Mouse (Mus musculus) hindbrain, embryonic 12.5 days (tissue): ENCODE data around the gene Pla2r1. TPM values are rescaled to one million over a fixed set of nuclear protein-coding genes. Genes with fewer than 3 reads are reported as not detected.

Source experiments
- ATAC-seq: fragments of 200-750 bp; cut with Nextera tagmentation; 2 replicates; pipeline ENCODE4 v1.8.0; 2017; ENCODE audit warnings: moderate TSS enrichment; ENCODE audit not compliant: low FRiP score
- H3K27ac ChIP-seq: fragments of 300-500 bp; sonication (generic); 2 replicates; pipeline ENCODE4 v1.5.1; 2016; ENCODE audit warnings: mild to moderate bottlenecking
- H3K27me3 ChIP-seq: fragments of 300-500 bp; sonication (generic); 2 replicates; pipeline ENCODE4 v1.6.1; 2016; ENCODE audit warnings: mild to moderate bottlenecking
- H3K36me3 ChIP-seq: fragments of 300-500 bp; sonication (generic); 2 replicates; pipeline ENCODE4 v1.6.1; 2016; ENCODE audit warnings: mild to moderate bottlenecking
- H3K4me1 ChIP-seq: fragments of 300-500 bp; sonication (generic); 2 replicates; pipeline ENCODE4 v1.6.1; 2016
- H3K4me2 ChIP-seq: fragments of 300-500 bp; sonication (generic); replicated peaks from 2 replicates; pipeline ENCODE4 v1.6.1; 2016; ENCODE audit warnings: mild to moderate bottlenecking
- H3K4me3 ChIP-seq: fragments of 300-500 bp; sonication (generic); 2 replicates; pipeline ENCODE4 v1.5.1; 2016; ENCODE audit warnings: mild to moderate bottlenecking
- H3K9ac ChIP-seq: fragments of 300-500 bp; sonication (generic); 2 replicates; pipeline ENCODE4 v1.6.1; 2016; ENCODE audit warnings: mild to moderate bottlenecking, moderate library complexity
- H3K9me3 ChIP-seq: fragments of 300-500 bp; sonication (generic); replicated peaks from 2 replicates; pipeline ENCODE4 v1.6.1; 2016; ENCODE audit warnings: mild to moderate bottlenecking
- WGBS: fragments of 180-500 bp; shearing (Covaris S2); methylation state at CpG from one replicate; pipeline ENCODE4 v1.1.7; 2016; 5-methylcytosine and 5-hydroxymethylcytosine counted together
- polyA plus RNA-seq: library from polyadenylated mRNA; unstranded; fragments of >200 nt; fragmentation: Nextera tagmentation; extraction: Ambion mirVana; gene quantifications from 2 replicates; pipeline ENCODE4 v1.2.1, GENCODE M21; 2016

Gene Pla2r1
- polyA plus RNA-seq, 1 experiment from 2014 or later, result 0.90 TPM

- ATAC-seq, result no peak
- H3K4me2 ChIP-seq, result no peak overlapping the region
- no peaks in the 10 kb centered on the region for H3K36me3 ChIP-seq
- H3K27me3 ChIP-seq, result no peaks in the 10 kb centered on the region
- no peaks in the 10 kb centered on the region for H3K9me3 ChIP-seq
- no peak overlapping the region for H3K9ac ChIP-seq
- no peaks in the 10 kb centered on the region for H3K4me1 ChIP-seq
- no peak overlapping the region for H3K27ac ChIP-seq
- no peak overlapping the region for H3K4me3 ChIP-seq
- WGBS, result 93% methylated on average over 7 of the region's 7 CpGs
These were observed 73.2 kb downstream of the Pla2r1 start for GRCm38 (mm10) chr2:60479906-60480305.

GRCm38 (mm10) chr2:60478778-60479177, 74.3 kb downstream of the Pla2r1 start:
- ATAC-seq, result no peak
- H3K4me2 ChIP-seq, result no peak overlapping the region
- H3K9me3 ChIP-seq, result no peaks in the 10 kb centered on the region
- 91% methylated on average over 2 of the region's 2 CpGs for WGBS
- no peak overlapping the region for H3K9ac ChIP-seq
- H3K27ac ChIP-seq, result no peak overlapping the region
- H3K4me3 ChIP-seq, result no peak overlapping the region
- no peaks in the 10 kb centered on the region for H3K36me3 ChIP-seq
- H3K27me3 ChIP-seq, result no peaks in the 10 kb centered on the region
- H3K4me1 ChIP-seq, result no peaks in the 10 kb centered on the region

- Histone ChIP-seq H3K36me3 (no peaks in the 10 kb centered on the region), H3K4me1 (no peaks in the 10 kb centered on the region), H3K4me3 (no peak overlapping the region), H3K4me2 (no peak overlapping the region), H3K9me3 (no peaks in the 10 kb centered on the region), H3K9ac (no peak overlapping the region), H3K27me3 (no peaks in the 10 kb centered on the region), H3K27ac (no peak overlapping the region)
- ATAC-seq, result no peak
- WGBS, result 71% methylated on average over 11 of the region's 11 CpGs
These were observed 84.0 kb downstream of the Pla2r1 start for GRCm38 (mm10) chr2:60468901-60469770.

- Histone ChIP-seq H3K9me3 (no peaks in the 10 kb centered on the region), H3K4me3 (no peak overlapping the region), H3K36me3 (no peaks in the 10 kb centered on the region), H3K4me2 (no peak overlapping the region), H3K9ac (no peak overlapping the region), H3K27ac (no peak overlapping the region), H3K4me1 (no peaks in the 10 kb centered on the region), H3K27me3 (no peaks in the 10 kb centered on the region)
- no peak for ATAC-seq
- WGBS, result 76% methylated on average over 7 of the region's 7 CpGs
These were observed 100.7 kb downstream of the Pla2r1 start for GRCm38 (mm10) chr2:60452376-60452775.

- Histone ChIP-seq H3K36me3 (no peaks in the 10 kb centered on the region), H3K9ac (no peak overlapping the region), H3K4me1 (no peaks in the 10 kb centered on the region), H3K27ac (no peak overlapping the region), H3K27me3 (no peaks in the 10 kb centered on the region), H3K4me3 (no peak overlapping the region), H3K9me3 (no peaks in the 10 kb centered on the region), H3K4me2 (no peak overlapping the region)
- 52% methylated on average over 3 of the region's 3 CpGs for WGBS
- no peak for ATAC-seq
These were observed 101.9 kb downstream of the Pla2r1 start for GRCm38 (mm10) chr2:60451119-60451773.

GRCm38 (mm10) chr2:60449732-60450131, 103.4 kb downstream of the Pla2r1 start:
- no peaks in the 10 kb centered on the region for H3K27me3 ChIP-seq
- H3K9ac ChIP-seq, result no peak overlapping the region
- H3K4me3 ChIP-seq, result no peak overlapping the region
- H3K4me1 ChIP-seq, result no peaks in the 10 kb centered on the region
- H3K27ac ChIP-seq, result no peak overlapping the region
- 80% methylated on average over 6 of the region's 6 CpGs for WGBS
- no peaks in the 10 kb centered on the region for H3K36me3 ChIP-seq
- no peak for ATAC-seq
- H3K4me2 ChIP-seq, result no peak overlapping the region
- no peaks in the 10 kb centered on the region for H3K9me3 ChIP-seq

- Histone ChIP-seq H3K4me2 (no peak overlapping the region), H3K36me3 (no peaks in the 10 kb centered on the region), H3K9ac (no peak overlapping the region), H3K4me1 (no peaks in the 10 kb centered on the region), H3K27ac (no peak overlapping the region), H3K27me3 (no peaks in the 10 kb centered on the region), H3K9me3 (no peaks in the 10 kb centered on the region), H3K4me3 (no peak overlapping the region)
- WGBS, result 77% methylated on average over 9 of the region's 9 CpGs
- ATAC-seq, result no peak
These were observed 108.2 kb downstream of the Pla2r1 start for GRCm38 (mm10) chr2:60444711-60445509.

GRCm38 (mm10) chr2:60443279-60443678, 109.8 kb downstream of the Pla2r1 start:
- no peak for ATAC-seq
- no peak overlapping the region for H3K4me2 ChIP-seq
- 92% methylated on average over 7 of the region's 7 CpGs for WGBS
- H3K27ac ChIP-seq, result no peak overlapping the region
- H3K36me3 ChIP-seq, result no peaks in the 10 kb centered on the region
- H3K9ac ChIP-seq, result no peak overlapping the region
- no peaks in the 10 kb centered on the region for H3K9me3 ChIP-seq
- H3K4me3 ChIP-seq, result no peak overlapping the region
- H3K27me3 ChIP-seq, result no peaks in the 10 kb centered on the region
- H3K4me1 ChIP-seq, result no peaks in the 10 kb centered on the region

- H3K4me3 ChIP-seq, result no peak overlapping the region
- 33% methylated on average over 3 of the region's 3 CpGs for WGBS
- no peak for ATAC-seq
- no peaks in the 10 kb centered on the region for H3K36me3 ChIP-seq
- no peaks in the 10 kb centered on the region for H3K4me1 ChIP-seq
- no peak overlapping the region for H3K9ac ChIP-seq
- no peaks in the 10 kb centered on the region for H3K27me3 ChIP-seq
- no peak overlapping the region for H3K4me2 ChIP-seq
- H3K27ac ChIP-seq, result no peak overlapping the region
- no peaks in the 10 kb centered on the region for H3K9me3 ChIP-seq
These were observed 111.2 kb downstream of the Pla2r1 start for GRCm38 (mm10) chr2:60441875-60442274.

- H3K9me3 ChIP-seq, result no peaks in the 10 kb centered on the region
- no peaks in the 10 kb centered on the region for H3K36me3 ChIP-seq
- H3K9ac ChIP-seq, result no peak overlapping the region
- no peak overlapping the region for H3K4me2 ChIP-seq
- H3K27me3 ChIP-seq, result no peaks in the 10 kb centered on the region
- H3K4me3 ChIP-seq, result no peak overlapping the region
- no peaks in the 10 kb centered on the region for H3K4me1 ChIP-seq
- ATAC-seq, result no peak
- H3K27ac ChIP-seq, result no peak overlapping the region
- WGBS, result 89% methylated on average over 5 of the region's 5 CpGs
These were observed 116.3 kb downstream of the Pla2r1 start for GRCm38 (mm10) chr2:60436802-60437201.

- no peak for ATAC-seq
- WGBS, result 74% methylated on average over 8 of the region's 8 CpGs
These were observed 122.6 kb downstream of the Pla2r1 start for GRCm38 (mm10) chr2:60430315-60431021.

GRCm38 (mm10) chr2:60418075-60418474, 135.0 kb downstream of the Pla2r1 start:
- H3K4me2 ChIP-seq, result no peak overlapping the region
- 10% methylated on average over 6 of the region's 6 CpGs for WGBS
- H3K9ac ChIP-seq, result no peak overlapping the region
- no peaks in the 10 kb centered on the region for H3K27me3 ChIP-seq
- ATAC-seq, result peak; percentile 73
- H3K27ac ChIP-seq, result no peak overlapping the region
- no peak overlapping the region for H3K4me3 ChIP-seq
- no peaks in the 10 kb centered on the region for H3K4me1 ChIP-seq
- H3K9me3 ChIP-seq, result no peaks in the 10 kb centered on the region
- H3K36me3 ChIP-seq, result no peaks in the 10 kb centered on the region

More at GRCm38 (mm10) chr2:60430315-60431021, 122.6 kb downstream of the Pla2r1 start:
- H3K9ac ChIP-seq, result no peak overlapping the region
- no peak overlapping the region for H3K27ac ChIP-seq
- no peaks in the 10 kb centered on the region for H3K27me3 ChIP-seq
- H3K9me3 ChIP-seq, result no peaks in the 10 kb centered on the region
- H3K4me3 ChIP-seq, result no peak overlapping the region
- H3K4me2 ChIP-seq, result no peak overlapping the region
- no peaks in the 10 kb centered on the region for H3K36me3 ChIP-seq
- H3K4me1 ChIP-seq, result no peaks in the 10 kb centered on the region
